Mouse (Mus musculus) kidney, adult 2 months (tissue): ENCODE data around the gene Gm28043.

Experiments
- CTCF ChIP-seq: fragments of 200-500 bp; conservative IDR thresholded peaks from 2 replicates; pipeline ENCODE4 v1.5.1; 2011; ENCODE audit warnings: low read depth, mild to moderate bottlenecking, control low read depth, low read length, moderate library complexity, mixed read lengths; ENCODE audit not compliant: insufficient read depth, insufficient read length
- POLR2A ChIP-seq: fragments of 200-500 bp; IDR thresholded peaks from one replicate; pipeline ENCODE4 v1.6.1; 2011; ENCODE audit warnings: low read depth, low read length, control low read depth

DNA sequence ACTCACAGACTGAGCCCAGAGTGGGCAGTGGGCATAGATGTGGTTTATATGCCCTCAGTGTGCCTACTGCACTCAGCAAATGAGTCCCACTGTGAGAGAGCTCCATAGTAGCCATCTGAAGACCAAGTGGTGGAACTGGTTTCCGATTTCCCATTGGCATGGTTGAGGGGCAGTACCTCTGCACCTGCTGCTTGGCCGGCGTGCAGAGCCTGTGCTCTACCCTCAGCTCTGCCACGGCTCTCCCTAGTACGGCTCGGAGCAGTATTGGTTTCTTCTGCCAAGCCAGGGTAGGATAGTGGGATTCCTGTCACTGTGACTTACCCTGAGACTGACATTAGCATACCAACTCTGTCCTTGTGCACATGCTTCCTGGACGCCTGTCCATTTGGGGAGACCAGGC is 85.9 kb downstream of the Gm28043 start:
- TF ChIP-seq CTCF (no peak), POLR2A (no peak)
